Mouse (Mus musculus): ENCODE results near the gene Nmrk1. TPM values are rescaled to one million over a fixed set of nuclear protein-coding genes. Genes with fewer than 3 reads are reported as not detected.

The Nmrk1 gene
- polyA plus RNA-seq, 1 experiment from 2014 or later = 12.6 TPM

DNA sequence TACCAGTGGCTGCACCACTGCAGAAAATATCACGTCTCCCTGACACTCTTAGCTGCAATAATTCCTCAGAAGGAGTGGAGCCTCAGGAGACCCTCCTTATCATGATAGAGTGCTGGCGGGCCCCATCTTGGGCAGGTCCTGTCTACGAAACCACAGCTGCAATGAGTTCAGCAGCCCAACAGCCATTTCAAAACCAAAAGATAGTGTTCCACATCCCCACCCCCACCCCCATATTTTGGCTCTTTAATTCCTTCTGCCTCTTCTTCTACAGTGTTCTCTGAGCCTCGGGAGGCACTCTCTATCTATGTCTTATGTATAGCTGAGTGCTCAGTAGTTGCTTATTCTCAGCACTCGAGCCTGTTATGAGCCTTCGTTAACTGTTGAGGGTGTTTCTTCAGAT is 18.7 kb downstream of the Nmrk1 start:
- H3K27ac ChIP-seq (ENCODE audit: low read depth) = 0 out of 2 replicates have a peak overlapping the region, but pooled peaks have one; percentile 31

DNA sequence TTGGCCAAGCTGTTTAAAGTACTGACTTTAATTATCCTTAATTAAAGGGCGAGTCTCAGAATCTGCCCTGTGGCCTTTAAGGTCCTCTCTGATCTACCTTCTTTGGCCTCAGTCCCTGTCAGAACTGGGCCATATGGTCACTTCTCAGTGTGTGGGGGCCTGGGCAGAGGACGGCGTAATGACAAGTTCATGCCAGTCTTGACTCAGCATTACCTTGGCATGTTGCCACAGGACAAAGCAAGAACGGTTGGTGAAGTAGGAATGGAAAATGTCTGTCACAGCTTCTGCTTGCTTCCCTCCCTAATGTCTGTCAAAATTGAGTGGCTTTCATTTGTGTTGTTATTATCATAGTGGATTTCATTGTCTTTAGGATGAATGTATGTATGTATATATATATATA is 20.8 kb downstream of the Nmrk1 start:
- Histone ChIP-seq H3K9ac (replicated peaks) (no peak overlapping the region), H3K4me3 (ENCODE audit: low read depth, low read length) (no peak overlapping the region), H3K27ac (ENCODE audit: low read depth) (no peak overlapping the region), H3K9me3 (ENCODE audit: low read length) (no peaks in the 10 kb centered on the region), H3K27me3 (ENCODE audit: insufficient read depth, low read length) (no peaks in the 10 kb centered on the region), H3K4me2 (ENCODE audit: low read depth, low read length) (no peak overlapping the region), H3K4me1 (ENCODE audit: insufficient read depth) (peaks cover 3% of the 10 kb centered on the region; the same call in 1 of the 2 replicates), H3K36me3 (replicated peaks; ENCODE audit: insufficient read depth, low read length) (no peaks in the 10 kb centered on the region)
- 68% methylated on average over 4 of the region's 4 CpGs for WGBS (ENCODE audit: insufficient replicate concordance)
- DNase-seq (no peak), ATAC-seq (no peak)
- TF ChIP-seq CTCF (IDR thresholded peaks at IDR 0.05; ENCODE audit: low read depth) (no peak), EP300 (IDR thresholded peaks at IDR 0.05; ENCODE audit: low read depth) (no peak)

More for the DNA sequence above, 18.7 kb downstream of the Nmrk1 start:
- 48% methylated on average over 6 of the region's 6 CpGs for WGBS (ENCODE audit: insufficient replicate concordance)
- Histone ChIP-seq H3K4me2 (ENCODE audit: low read depth, low read length) (peak overlapping the region; percentile 18; the same call in 1 of the 2 replicates), H3K9ac (replicated peaks) (no peak overlapping the region), H3K27me3 (ENCODE audit: insufficient read depth, low read length) (no peaks in the 10 kb centered on the region), H3K9me3 (ENCODE audit: low read length) (no peaks in the 10 kb centered on the region), H3K4me1 (ENCODE audit: insufficient read depth) (peaks cover 6% of the 10 kb centered on the region; the same call in 1 of the 2 replicates), H3K4me3 (ENCODE audit: low read depth, low read length) (no peak overlapping the region), H3K36me3 (replicated peaks; ENCODE audit: insufficient read depth, low read length) (peaks cover 2% of the 10 kb centered on the region; the same call in 1 of the 2 replicates)
- no peak for DNase-seq
- TF ChIP-seq CTCF (IDR thresholded peaks at IDR 0.05; ENCODE audit: low read depth) (no peak), EP300 (IDR thresholded peaks at IDR 0.05; ENCODE audit: low read depth) (no peak)
- ATAC-seq = no peak

DNA sequence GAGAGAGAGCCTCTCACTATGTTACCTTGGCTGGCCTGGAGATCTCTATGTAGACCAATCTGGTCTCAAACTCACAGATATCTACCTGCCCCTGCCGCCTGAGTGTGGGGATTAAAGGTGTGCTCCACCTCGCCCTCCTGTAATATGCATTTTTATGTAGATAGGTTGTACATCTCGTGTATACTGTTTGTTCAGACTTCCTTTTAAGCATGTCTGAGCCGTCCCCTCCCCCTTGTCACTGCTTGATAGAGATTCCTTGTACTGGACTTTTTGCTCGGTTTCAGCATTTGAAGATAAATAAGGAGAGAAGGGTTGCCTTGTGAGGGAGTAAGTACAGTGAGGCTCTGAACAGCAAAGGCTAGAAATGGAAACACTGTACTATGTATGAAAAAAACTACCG is 21.3 kb downstream of the Nmrk1 start:
- DNase-seq (no peak), ATAC-seq (no peak)
- H3K9me3 ChIP-seq (ENCODE audit: low read length) = no peaks in the 10 kb centered on the region
- no peak overlapping the region for H3K9ac ChIP-seq (replicated peaks)
- no peaks in the 10 kb centered on the region for H3K36me3 ChIP-seq (replicated peaks; ENCODE audit: insufficient read depth, low read length)
- WGBS (ENCODE audit: insufficient replicate concordance) = 68% methylated on average over 6 of the region's 6 CpGs
- no peak overlapping the region for H3K27ac ChIP-seq (ENCODE audit: low read depth)
- peaks cover 3% of the 10 kb centered on the region; the same call in 1 of the 2 replicates for H3K4me1 ChIP-seq (ENCODE audit: insufficient read depth)
- no peak overlapping the region for H3K4me2 ChIP-seq (ENCODE audit: low read depth, low read length)
- TF ChIP-seq EP300 (IDR thresholded peaks at IDR 0.05; ENCODE audit: low read depth) (no peak), CTCF (IDR thresholded peaks at IDR 0.05; ENCODE audit: low read depth) (no peak)
- no peak overlapping the region for H3K4me3 ChIP-seq (ENCODE audit: low read depth, low read length)
- H3K27me3 ChIP-seq (ENCODE audit: insufficient read depth, low read length) = no peaks in the 10 kb centered on the region

DNA sequence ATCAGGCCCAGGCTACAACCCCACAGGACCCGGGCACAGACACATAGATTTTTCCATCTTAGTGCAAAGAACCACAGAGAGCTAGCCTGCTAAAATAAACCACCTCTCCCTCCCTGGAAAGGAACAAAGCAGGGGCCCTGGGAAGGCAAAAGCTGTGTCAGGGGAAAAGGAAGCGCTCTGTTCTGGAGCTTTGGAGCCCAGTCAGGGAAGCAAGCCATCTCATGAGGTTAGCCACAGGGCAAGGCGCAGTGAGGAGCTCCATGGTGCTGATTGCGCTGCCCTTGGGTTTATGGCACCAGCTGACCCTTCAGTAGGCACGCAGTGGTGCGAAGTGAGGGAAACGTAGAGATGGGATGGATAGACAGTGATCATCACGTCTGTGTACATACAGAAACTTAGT is 22.6 kb downstream of the Nmrk1 start:
- no peaks in the 10 kb centered on the region for H3K9me3 ChIP-seq (ENCODE audit: low read length)
- H3K4me3 ChIP-seq (ENCODE audit: low read depth, low read length) = no peak overlapping the region
- no peaks in the 10 kb centered on the region for H3K27me3 ChIP-seq (ENCODE audit: insufficient read depth, low read length)
- H3K4me1 ChIP-seq (ENCODE audit: insufficient read depth) = peaks cover 3% of the 10 kb centered on the region; the same call in 1 of the 2 replicates
- no peak overlapping the region for H3K4me2 ChIP-seq (ENCODE audit: low read depth, low read length)
- WGBS (ENCODE audit: insufficient replicate concordance) = 88% methylated on average over 8 of the region's 8 CpGs
- ATAC-seq (no peak), DNase-seq (no peak)
- no peak overlapping the region for H3K9ac ChIP-seq (replicated peaks)
- no peaks in the 10 kb centered on the region for H3K36me3 ChIP-seq (replicated peaks; ENCODE audit: insufficient read depth, low read length)
- no peak overlapping the region for H3K27ac ChIP-seq (ENCODE audit: low read depth)
- TF ChIP-seq EP300 (IDR thresholded peaks at IDR 0.05; ENCODE audit: low read depth) (no peak), CTCF (IDR thresholded peaks at IDR 0.05; ENCODE audit: low read depth) (no peak)

DNA sequence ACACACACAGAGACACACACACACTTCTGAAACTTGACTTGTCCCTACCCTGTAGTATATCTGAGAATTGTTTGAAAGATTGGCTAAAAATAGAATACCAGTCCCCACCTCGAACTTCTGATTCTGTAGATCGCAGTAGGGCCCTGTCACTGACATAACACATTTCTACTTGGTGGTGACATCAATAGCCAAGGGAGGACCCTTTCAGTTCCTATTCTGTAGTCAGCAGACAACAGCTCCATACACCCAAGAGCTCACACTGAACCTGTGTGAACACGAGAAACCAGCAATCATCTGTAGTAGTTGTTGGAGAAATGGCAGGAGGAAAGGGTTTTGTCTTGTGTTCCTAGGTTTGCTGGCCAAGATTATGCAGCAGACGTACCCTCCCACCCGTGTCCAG is 23.2 kb downstream of the Nmrk1 start:
- Histone ChIP-seq H3K4me3 (ENCODE audit: low read depth, low read length) (no peak overlapping the region), H3K27me3 (ENCODE audit: insufficient read depth, low read length) (no peaks in the 10 kb centered on the region), H3K9me3 (ENCODE audit: low read length) (no peaks in the 10 kb centered on the region), H3K4me2 (ENCODE audit: low read depth, low read length) (no peak overlapping the region), H3K9ac (replicated peaks) (no peak overlapping the region), H3K36me3 (replicated peaks; ENCODE audit: insufficient read depth, low read length) (no peaks in the 10 kb centered on the region), H3K27ac (ENCODE audit: low read depth) (no peak overlapping the region), H3K4me1 (ENCODE audit: insufficient read depth) (peaks cover 3% of the 10 kb centered on the region; the same call in 1 of the 2 replicates)
- ATAC-seq = no peak
- DNase-seq = no peak
- 61% methylated on average over 5 of the region's 5 CpGs for WGBS (ENCODE audit: insufficient replicate concordance)
- TF ChIP-seq EP300 (IDR thresholded peaks at IDR 0.05; ENCODE audit: low read depth) = no peak
- TF ChIP-seq CTCF (IDR thresholded peaks at IDR 0.05; ENCODE audit: low read depth) = no peak

DNA sequence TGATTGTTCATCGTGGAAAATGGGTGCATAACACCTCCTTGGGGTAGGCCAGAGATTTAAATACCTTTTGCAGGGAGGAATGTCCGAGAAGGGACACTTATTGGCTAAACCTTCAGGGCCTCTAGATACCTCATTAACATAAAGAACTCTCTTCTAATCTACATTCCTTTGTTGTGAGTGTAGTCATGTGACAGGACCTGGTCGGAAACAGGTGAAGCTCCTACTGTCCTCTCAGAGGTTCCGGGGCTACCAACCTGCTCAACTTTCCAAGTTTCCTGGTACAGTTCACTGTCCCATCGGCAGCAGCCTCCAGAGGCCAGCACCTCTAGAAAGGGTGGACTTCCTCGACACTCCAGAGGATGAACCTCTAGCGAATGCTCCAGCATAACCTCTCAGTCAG is 24.2 kb downstream of the Nmrk1 start:
- Histone ChIP-seq H3K36me3 (replicated peaks; ENCODE audit: insufficient read depth, low read length) (no peaks in the 10 kb centered on the region), H3K27ac (ENCODE audit: low read depth) (no peak overlapping the region), H3K9ac (replicated peaks) (no peak overlapping the region), H3K4me2 (ENCODE audit: low read depth, low read length) (no peak overlapping the region), H3K4me1 (ENCODE audit: insufficient read depth) (peaks cover 3% of the 10 kb centered on the region; the same call in 1 of the 2 replicates), H3K4me3 (ENCODE audit: low read depth, low read length) (no peak overlapping the region), H3K9me3 (ENCODE audit: low read length) (no peaks in the 10 kb centered on the region), H3K27me3 (ENCODE audit: insufficient read depth, low read length) (no peaks in the 10 kb centered on the region)
- WGBS (ENCODE audit: insufficient replicate concordance) = 69% methylated on average over 7 of the region's 7 CpGs
- ATAC-seq (no peak), DNase-seq (no peak)
- TF ChIP-seq CTCF (IDR thresholded peaks at IDR 0.05; ENCODE audit: low read depth) (no peak), EP300 (IDR thresholded peaks at IDR 0.05; ENCODE audit: low read depth) (no peak)

DNA sequence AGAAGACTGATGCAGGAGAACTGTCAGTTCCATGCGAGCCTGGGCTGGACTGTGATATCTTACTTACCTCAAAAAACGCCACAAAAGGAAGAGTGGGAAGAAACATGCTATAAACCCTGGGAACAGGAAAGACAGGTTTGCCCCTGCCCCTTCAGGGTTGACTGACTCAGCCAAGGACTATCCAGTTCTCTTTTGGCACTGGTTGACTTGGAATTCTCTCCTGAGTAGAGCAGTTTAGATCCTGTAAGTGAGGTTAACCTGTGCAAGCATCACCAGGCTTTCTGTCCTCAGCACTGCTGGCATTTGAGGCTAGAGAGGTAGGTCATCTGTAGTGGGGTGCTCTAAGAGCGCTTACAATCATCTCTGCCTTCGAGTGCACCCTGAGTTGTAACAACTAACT is 26.7 kb downstream of the Nmrk1 start:
- 62% methylated on average over 4 of the region's 4 CpGs for WGBS (ENCODE audit: insufficient replicate concordance)
- ATAC-seq = no peak
- DNase-seq = no peak

More for the DNA sequence above, 26.7 kb downstream of the Nmrk1 start:
- Histone ChIP-seq H3K4me2 (ENCODE audit: low read depth, low read length) (no peak overlapping the region), H3K36me3 (replicated peaks; ENCODE audit: insufficient read depth, low read length) (no peaks in the 10 kb centered on the region), H3K4me3 (ENCODE audit: low read depth, low read length) (no peak overlapping the region), H3K4me1 (ENCODE audit: insufficient read depth) (peaks cover 3% of the 10 kb centered on the region; the same call in 1 of the 2 replicates), H3K9ac (replicated peaks) (no peak overlapping the region), H3K27ac (ENCODE audit: low read depth) (no peak overlapping the region), H3K27me3 (ENCODE audit: insufficient read depth, low read length) (no peaks in the 10 kb centered on the region), H3K9me3 (ENCODE audit: low read length) (no peaks in the 10 kb centered on the region)
- no peak for TF ChIP-seq EP300 (IDR thresholded peaks at IDR 0.05; ENCODE audit: low read depth)
- TF ChIP-seq CTCF (IDR thresholded peaks at IDR 0.05; ENCODE audit: low read depth) = no peak
